Mouse (Mus musculus): ENCODE results near the gene Pfdn5. TPM values are rescaled to one million over a fixed set of nuclear protein-coding genes. Genes with fewer than 3 reads are reported as not detected.

The Pfdn5 gene
- polyA plus RNA-seq, 1 experiment from 2014 or later = 373 TPM

Other genes starting within 250 kb of the Pfdn5 start
- 13.0 and 13.5 TPM in 2 replicates for gene Tns2, start 225.7 kb upstream of the Pfdn5 start, polyA plus RNA-seq (2016; fragmentation: Nextera tagmentation; extraction: Ambion mirVana)
- 29.6 and 33.3 TPM in 2 replicates for gene Spryd3, start 189.9 kb upstream of the Pfdn5 start, polyA plus RNA-seq (2016; fragmentation: Nextera tagmentation; extraction: Ambion mirVana)
- gene Igfbp6, start 181.8 kb upstream of the Pfdn5 start, polyA plus RNA-seq (2016; fragmentation: Nextera tagmentation; extraction: Ambion mirVana) = 0.60 and 0.63 TPM in 2 replicates
- 0.11 TPM in 1 of 2 replicates, not detected in the other for gene Soat2, start 175.6 kb upstream of the Pfdn5 start, polyA plus RNA-seq (2016; fragmentation: Nextera tagmentation; extraction: Ambion mirVana)
- gene Zfp740, start 122.9 kb upstream of the Pfdn5 start, polyA plus RNA-seq (2016; fragmentation: Nextera tagmentation; extraction: Ambion mirVana) = 98.3 and 105 TPM in 2 replicates
- 46.7 and 48.3 TPM in 2 replicates for gene Csad, start 121.4 kb upstream of the Pfdn5 start, polyA plus RNA-seq (2016; fragmentation: Nextera tagmentation; extraction: Ambion mirVana)
- gene Itgb7, start 94.2 kb upstream of the Pfdn5 start, polyA plus RNA-seq (2016; fragmentation: Nextera tagmentation; extraction: Ambion mirVana) = 0.29 and 0.79 TPM in 2 replicates
- gene Rarg, start 68.6 kb upstream of the Pfdn5 start, polyA plus RNA-seq (2016; fragmentation: Nextera tagmentation; extraction: Ambion mirVana) = 15.4 and 18.7 TPM in 2 replicates
- gene Gm9918, start 55.6 kb upstream of the Pfdn5 start, polyA plus RNA-seq (2016; fragmentation: Nextera tagmentation; extraction: Ambion mirVana) = 0.09 and 0.23 TPM in 2 replicates
- 53.2 and 56.4 TPM in 2 replicates for gene Mfsd5, start 46.7 kb upstream of the Pfdn5 start, polyA plus RNA-seq (2016; fragmentation: Nextera tagmentation; extraction: Ambion mirVana)
- 22.5 and 25.4 TPM in 2 replicates for gene Espl1, start 29.9 kb upstream of the Pfdn5 start, polyA plus RNA-seq (2016; fragmentation: Nextera tagmentation; extraction: Ambion mirVana)
- 90.4 and 94.9 TPM in 2 replicates for gene Myg1, start 5.6 kb downstream of the Pfdn5 start, polyA plus RNA-seq (2016; fragmentation: Nextera tagmentation; extraction: Ambion mirVana)
- gene Aaas, start 24.7 kb downstream of the Pfdn5 start, polyA plus RNA-seq (2016; fragmentation: Nextera tagmentation; extraction: Ambion mirVana) = 51.3 and 53.2 TPM in 2 replicates
- gene Sp7, start 41.1 kb downstream of the Pfdn5 start, polyA plus RNA-seq (2016; fragmentation: Nextera tagmentation; extraction: Ambion mirVana) = 0.57 and 0.81 TPM in 2 replicates
- gene Sp1, start 80.0 kb downstream of the Pfdn5 start, polyA plus RNA-seq (2016; fragmentation: Nextera tagmentation; extraction: Ambion mirVana) = 6.9 and 7.7 TPM in 2 replicates
- 0.23 TPM in 2 replicates for gene Amhr2, start 119.3 kb downstream of the Pfdn5 start, polyA plus RNA-seq (2016; fragmentation: Nextera tagmentation; extraction: Ambion mirVana)
- gene Prr13, start 132.9 kb downstream of the Pfdn5 start, polyA plus RNA-seq (2016; fragmentation: Nextera tagmentation; extraction: Ambion mirVana) = 80.5 and 80.6 TPM in 2 replicates
- gene Pcbp2, start 144.4 kb downstream of the Pfdn5 start, polyA plus RNA-seq (2016; fragmentation: Nextera tagmentation; extraction: Ambion mirVana) = 144 and 152 TPM in 2 replicates
- gene Gm10337, start 177.6 kb downstream of the Pfdn5 start, polyA plus RNA-seq (2016; fragmentation: Nextera tagmentation; extraction: Ambion mirVana) = not detected in 2 replicates
- gene Map3k12, start 190.9 kb downstream of the Pfdn5 start, polyA plus RNA-seq (2016; fragmentation: Nextera tagmentation; extraction: Ambion mirVana) = 48.8 and 51.9 TPM in 2 replicates
- 97.9 and 105 TPM in 2 replicates for gene Tarbp2, start 192.1 kb downstream of the Pfdn5 start, polyA plus RNA-seq (2016; fragmentation: Nextera tagmentation; extraction: Ambion mirVana)
- gene Npff, start 198.8 kb downstream of the Pfdn5 start, polyA plus RNA-seq (2016; fragmentation: Nextera tagmentation; extraction: Ambion mirVana) = 4.8 and 5.4 TPM in 2 replicates

All from neural tube, embryonic 12.5 days (tissue).